Mouse (Mus musculus) forebrain, embryonic 11.5 days (tissue): ENCODE measurements around the gene Galnt13. TPM values are rescaled to one million over a fixed set of nuclear protein-coding genes. Genes with fewer than 3 reads are reported as not detected.
"Not testable (repeated sequence)": the region's sequence is repeated elsewhere in the genome, so short reads cannot be mapped to it uniquely, and the experiment has no call there.

Experiments used
- ATAC-seq: fragments of 200-750 bp; cut with Nextera tagmentation; replicated peaks from 2 replicates; pipeline ENCODE4 v1.8.0; 2017; ENCODE audit warnings: moderate TSS enrichment; ENCODE audit not compliant: low FRiP score
- DNase-seq: peaks from one replicate; pipeline ENCODE4 v3.0.0-alpha.2; 2017; ENCODE audit warnings: low spot score
- H3K27ac ChIP-seq: fragments of 300-500 bp; sonication (generic); 2 replicates; pipeline ENCODE4 v1.5.1; 2014; ENCODE audit warnings: low read depth, low read length
- H3K27me3 ChIP-seq: fragments of 300-500 bp; sonication (generic); 2 replicates; pipeline ENCODE4 v1.6.1; 2014; ENCODE audit warnings: mild to moderate bottlenecking, low read length, mixed read lengths; ENCODE audit not compliant: control insufficient read depth, insufficient read depth
- H3K36me3 ChIP-seq: fragments of 300-500 bp; sonication (generic); 2 replicates; pipeline ENCODE4 v1.6.1; 2014; ENCODE audit warnings: mild to moderate bottlenecking, low read length, moderate library complexity, mixed read lengths; ENCODE audit not compliant: control insufficient read depth, insufficient read depth
- H3K4me1 ChIP-seq: fragments of 300-500 bp; sonication (generic); replicated peaks from 2 replicates; pipeline ENCODE4 v1.6.1; 2014; ENCODE audit warnings: low read length, mixed read lengths; ENCODE audit not compliant: control insufficient read depth, insufficient read depth
- H3K4me2 ChIP-seq: fragments of 300-500 bp; sonication (generic); 2 replicates; pipeline ENCODE4 v1.6.1; 2014; ENCODE audit warnings: low read depth, mild to moderate bottlenecking, low read length, moderate library complexity, mixed read lengths; ENCODE audit not compliant: severe bottlenecking
- H3K4me3 ChIP-seq: fragments of 300-500 bp; sonication (generic); 2 replicates; pipeline ENCODE4 v1.5.1; 2014; ENCODE audit warnings: low read depth, low read length
- H3K9ac ChIP-seq: fragments of 300-500 bp; sonication (generic); 2 replicates; pipeline ENCODE4 v1.6.1; 2014; ENCODE audit warnings: low read length
- H3K9me3 ChIP-seq: fragments of 300-500 bp; sonication (generic); 2 replicates; pipeline ENCODE4 v1.6.1; 2016; ENCODE audit warnings: low read length, mixed read lengths; ENCODE audit not compliant: control insufficient read depth
- WGBS: fragments of 180-500 bp; shearing (Covaris S2); extraction: QIAGEN DNeasy Blood & Tissue Kit; methylation state at CpG from one replicate; pipeline ENCODE4 v1.1.7; 2014; 5-methylcytosine and 5-hydroxymethylcytosine counted together
- polyA plus RNA-seq: library from polyadenylated mRNA; unstranded; fragments of >200 nt; fragmentation: Nextera tagmentation; extraction: Ambion mirVana; gene quantifications from 2 replicates; pipeline ENCODE4 v1.2.1, GENCODE M21; 2014

Galnt13 gene
- polyA plus RNA-seq, 1 experiment from 2014 or later, result 1.3 TPM

- not testable (repeated sequence) for H3K27me3 ChIP-seq
- WGBS, result no CpG with 5 or more reads among the region's 5 CpGs
Observed at GRCm38 (mm10) chr2:55022539-55022938, 586.4 kb downstream of the Galnt13 start.

DNA sequence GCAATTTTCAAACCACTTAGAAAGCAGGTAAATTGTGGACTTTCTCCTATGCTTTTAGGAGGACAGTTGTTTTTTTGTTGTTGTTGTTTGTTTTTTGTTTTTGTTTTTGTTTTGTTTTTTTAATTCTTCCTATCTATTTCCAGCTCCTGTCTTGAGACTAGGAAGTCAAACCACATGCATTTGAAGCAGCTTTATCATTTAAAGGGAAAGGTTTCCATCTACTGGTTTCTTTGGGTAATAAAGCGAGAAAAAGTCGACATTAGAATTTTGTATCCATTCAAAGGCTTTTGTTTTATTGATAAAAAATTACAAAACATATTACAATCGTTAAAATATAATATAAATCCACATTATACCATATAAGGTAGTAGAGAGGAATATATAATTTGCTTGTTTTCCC lies 598.5 kb downstream of the Galnt13 start:
- no peak for DNase-seq
- Histone ChIP-seq H3K9ac (no peak overlapping the region), H3K27me3 (no peaks in the 10 kb centered on the region), H3K4me2 (no peak overlapping the region), H3K4me1 (no peaks in the 10 kb centered on the region), H3K4me3 (no peak overlapping the region), H3K27ac (no peak overlapping the region), H3K9me3 (no peaks in the 10 kb centered on the region), H3K36me3 (no peaks in the 10 kb centered on the region)
- no peak for ATAC-seq
- WGBS, result 70% methylated on average over 3 of the region's 3 CpGs

More at GRCm38 (mm10) chr2:55022539-55022938, 586.4 kb downstream of the Galnt13 start:
- not testable (repeated sequence) for H3K27ac ChIP-seq, H3K4me1 ChIP-seq, H3K4me2 ChIP-seq, DNase-seq, H3K9ac ChIP-seq, H3K9me3 ChIP-seq, H3K4me3 ChIP-seq, H3K36me3 ChIP-seq
- peak; percentile 73 for ATAC-seq

- Histone ChIP-seq H3K4me1 (no peaks in the 10 kb centered on the region), H3K36me3 (no peaks in the 10 kb centered on the region), H3K4me2 (no peak overlapping the region), H3K9me3 (no peaks in the 10 kb centered on the region), H3K9ac (no peak overlapping the region), H3K27ac (no peak overlapping the region), H3K27me3 (no peaks in the 10 kb centered on the region; the same call in 1 of the 2 replicates), H3K4me3 (no peak overlapping the region)
- DNase-seq (no peak), ATAC-seq (no peak)
- 24% methylated on average over 7 of the region's 7 CpGs for WGBS
Observed at GRCm38 (mm10) chr2:55065469-55066315, 629.6 kb downstream of the Galnt13 start.

DNA sequence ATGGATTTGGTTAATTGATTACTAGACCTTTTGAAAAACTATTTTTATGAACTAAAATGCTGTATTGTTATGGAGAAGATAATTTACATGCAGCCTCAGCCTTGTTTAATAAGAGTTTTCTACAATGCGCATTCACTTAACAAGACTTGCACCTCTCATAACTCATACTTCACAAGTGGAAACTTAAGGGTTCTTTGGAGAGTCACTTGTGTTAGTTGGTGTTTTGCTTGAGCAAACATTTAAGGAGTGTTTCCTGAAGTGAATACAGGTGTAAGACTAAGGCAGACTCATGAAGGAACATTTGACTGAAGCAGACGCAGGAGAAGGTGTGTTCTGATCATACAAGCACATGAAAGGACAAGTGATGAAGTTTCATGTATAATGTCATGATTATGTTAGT lies 649.5 kb downstream of the Galnt13 start:
- WGBS, result 96% methylated on average over 2 of the region's 2 CpGs
- Histone ChIP-seq H3K9ac (no peak overlapping the region), H3K4me2 (no peak overlapping the region), H3K27me3 (no peaks in the 10 kb centered on the region), H3K27ac (no peak overlapping the region), H3K4me3 (no peak overlapping the region), H3K4me1 (no peaks in the 10 kb centered on the region), H3K9me3 (no peaks in the 10 kb centered on the region), H3K36me3 (no peaks in the 10 kb centered on the region)
- ATAC-seq, result no peak
- DNase-seq, result no peak

DNA sequence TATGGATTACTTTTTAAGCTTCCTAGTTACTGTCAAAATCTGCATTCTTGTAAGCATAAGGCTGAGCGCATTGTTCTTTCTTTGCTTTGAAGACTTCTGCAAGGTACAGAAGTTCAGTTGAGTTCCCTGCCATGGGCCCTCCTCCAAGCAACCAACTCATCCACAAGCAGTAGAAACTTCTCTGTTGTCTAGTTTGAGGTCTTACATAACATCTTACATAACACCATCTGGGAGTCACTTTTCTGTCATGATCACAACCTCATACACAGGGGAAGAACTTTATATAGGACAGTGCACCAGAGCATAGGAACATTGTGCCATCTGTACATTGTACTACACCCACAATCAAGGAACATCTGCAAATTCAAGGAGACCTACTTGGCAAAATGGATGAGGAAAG lies 651.9 kb downstream of the Galnt13 start:
- no peak for ATAC-seq
- H3K4me3 ChIP-seq, result no peak overlapping the region
- no peak for DNase-seq
- H3K9ac ChIP-seq, result no peak overlapping the region
- H3K27ac ChIP-seq, result no peak overlapping the region
- no peaks in the 10 kb centered on the region for H3K9me3 ChIP-seq
- no peaks in the 10 kb centered on the region for H3K36me3 ChIP-seq
- 90% methylated on average over 1 of the region's 1 CpGs for WGBS
- H3K4me1 ChIP-seq, result no peaks in the 10 kb centered on the region
- H3K4me2 ChIP-seq, result no peak overlapping the region
- no peaks in the 10 kb centered on the region for H3K27me3 ChIP-seq

GRCm38 (mm10) chr2:55090332-55090731 lies 654.2 kb downstream of the Galnt13 start:
- H3K9ac ChIP-seq, result no peak overlapping the region
- DNase-seq, result peak; percentile 55
- peak; percentile 51 for ATAC-seq
- H3K36me3 ChIP-seq, result no peaks in the 10 kb centered on the region
- H3K4me2 ChIP-seq, result no peak overlapping the region
- no peak overlapping the region for H3K4me3 ChIP-seq
- no peaks in the 10 kb centered on the region for H3K4me1 ChIP-seq
- H3K27me3 ChIP-seq, result no peaks in the 10 kb centered on the region
- no peak overlapping the region for H3K27ac ChIP-seq
- 19% methylated on average over 3 of the region's 3 CpGs for WGBS
- H3K9me3 ChIP-seq, result no peaks in the 10 kb centered on the region

GRCm38 (mm10) chr2:55091495-55091894 lies 655.4 kb downstream of the Galnt13 start:
- H3K27ac ChIP-seq, result no peak overlapping the region
- no peak overlapping the region for H3K4me3 ChIP-seq
- H3K9ac ChIP-seq, result no peak overlapping the region
- WGBS, result 32% methylated on average over 4 of the region's 4 CpGs
- no peaks in the 10 kb centered on the region for H3K36me3 ChIP-seq
- DNase-seq, result peak; percentile 54
- H3K4me2 ChIP-seq, result no peak overlapping the region
- no peaks in the 10 kb centered on the region for H3K9me3 ChIP-seq
- H3K4me1 ChIP-seq, result no peaks in the 10 kb centered on the region
- H3K27me3 ChIP-seq, result no peaks in the 10 kb centered on the region
- peak; percentile 87 for ATAC-seq

DNA sequence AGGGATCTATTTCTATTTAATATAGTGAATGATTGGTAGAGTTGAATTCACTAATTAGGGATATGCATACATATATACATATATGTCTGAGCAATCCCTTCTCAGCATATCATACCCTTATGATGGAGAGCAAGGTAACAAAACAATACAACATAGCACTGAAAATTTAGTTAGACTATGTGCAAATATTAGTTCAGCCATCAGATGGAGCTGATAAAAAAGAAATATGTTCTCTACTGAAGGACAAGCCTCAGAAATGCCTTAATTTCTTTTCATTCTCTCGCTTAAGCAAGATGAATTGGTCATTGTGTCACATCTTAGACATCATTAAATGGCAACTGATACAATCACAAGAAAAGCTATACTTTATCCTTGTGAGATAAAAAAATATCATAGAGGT lies 663.0 kb downstream of the Galnt13 start:
- H3K9me3 ChIP-seq, result no peaks in the 10 kb centered on the region
- no peaks in the 10 kb centered on the region for H3K27me3 ChIP-seq
- no peak overlapping the region for H3K4me2 ChIP-seq
- no peak for DNase-seq
- no peak overlapping the region for H3K9ac ChIP-seq
- H3K4me3 ChIP-seq, result no peak overlapping the region
- 87% methylated on average over 1 of the region's 1 CpGs for WGBS
- no peaks in the 10 kb centered on the region for H3K36me3 ChIP-seq
- no peaks in the 10 kb centered on the region for H3K4me1 ChIP-seq
- no peak overlapping the region for H3K27ac ChIP-seq
- no peak for ATAC-seq

DNA sequence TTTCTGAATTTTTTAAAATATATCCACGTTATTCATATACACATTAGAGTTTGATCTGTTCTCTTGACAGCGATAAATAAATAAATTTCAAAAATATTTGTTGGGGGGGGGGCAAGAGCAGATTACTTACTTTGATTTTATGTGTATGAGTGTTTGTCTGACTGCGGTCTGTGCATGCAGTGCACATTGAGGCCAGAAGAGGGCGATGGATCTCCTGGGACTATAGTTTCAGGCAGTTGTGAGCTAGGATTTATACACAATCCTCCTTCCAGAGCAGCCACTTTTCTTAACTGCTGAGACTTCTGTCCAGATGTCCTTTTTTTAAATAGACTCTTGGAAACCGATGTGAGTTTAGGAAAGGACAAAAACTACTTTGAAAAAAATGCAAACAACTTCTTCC lies 665.2 kb downstream of the Galnt13 start:
- Histone ChIP-seq H3K27me3 (no peaks in the 10 kb centered on the region), H3K36me3 (no peaks in the 10 kb centered on the region), H3K9me3 (no peaks in the 10 kb centered on the region), H3K27ac (no peak overlapping the region), H3K4me2 (no peak overlapping the region), H3K4me1 (no peaks in the 10 kb centered on the region), H3K9ac (no peak overlapping the region), H3K4me3 (no peak overlapping the region)
- DNase-seq (no peak), ATAC-seq (no peak)
- 65% methylated on average over 5 of the region's 5 CpGs for WGBS
